9 mouse cellular contexts compared by ENCODE assay signal in genomic region chr4:123787191-123787985, GRCm38 (mm10). TPM values are rescaled to one million over a fixed set of nuclear protein-coding genes. Genes with fewer than 3 reads are reported as not detected.
DNase-seq lines count a peak whose midpoint lies in the region; ATAC-seq and TF ChIP-seq lines count a peak whose summit lies in the region.
"Had no signal": no experiment of that assay in that cellular context is flagged by ENCODE, and none has a peak within 500 bp of the region (broad histone marks: within the 10 kb centered on the region; RNA-seq: fewer than 3 reads in every experiment).

TSS of gene Rhbdl2 (plus strand) at chr4:123787874.

- no peak within 1 kb of the TSS for H3K27ac ChIP-seq in forebrain, embryonic 12.5 days
- H3K27ac ChIP-seq in heart, embryonic 16.5 days (ENCODE audit: low read length), result peak within 1 kb of the TSS; percentile 59
- H3K27ac ChIP-seq: macrophage had no signal

- TF ChIP-seq CTCF in lung, adult 2 months (IDR thresholded peaks at IDR 0.05; ENCODE audit: insufficient read depth, low read length), result no peak

- H3K9ac ChIP-seq in forebrain, embryonic 12.5 days, result 0 out of 2 replicates have a peak within 1 kb of the TSS, but pooled peaks have one; percentile 13
- H3K9ac ChIP-seq in heart, embryonic 16.5 days (ENCODE audit: low read length), result peak within 1 kb of the TSS; percentile 58

- no peaks in the 10 kb centered on the region for H3K27me3 ChIP-seq in forebrain, embryonic 12.5 days
- H3K27me3 ChIP-seq in heart, embryonic 16.5 days (ENCODE audit: control insufficient read depth, insufficient read depth, low read length), result no peaks in the 10 kb centered on the region

- peak; percentile 63 for DNase-seq in MN1 (ENCODE audit: low spot score)
- peak; percentile 34 for DNase-seq in cerebellum, adult 11 months
- DNase-seq in kidney, postnatal 10 days, result peak; percentile 87
- DNase-seq in lung, adult 2 months, result peak; percentile 34
- DNase-seq in right cerebral cortex, postnatal 14 days, result peak; percentile 53
- DNase-seq in thymus, postnatal 14 days, result no peak

- H3K4me3 ChIP-seq in forebrain, embryonic 12.5 days (replicated peaks), result no peak within 1 kb of the TSS
- peak within 1 kb of the TSS; percentile 33 for H3K4me3 ChIP-seq in heart, embryonic 16.5 days (ENCODE audit: low read length)
- H3K4me3 ChIP-seq in lung, adult 2 months (replicated peaks; ENCODE audit: extremely low read depth, low read depth, low read length), result no peak within 1 kb of the TSS

- no peaks in the 10 kb centered on the region for H3K9me3 ChIP-seq in forebrain, embryonic 12.5 days
- H3K9me3 ChIP-seq in heart, embryonic 16.5 days (replicated peaks; ENCODE audit: control insufficient read depth, low read length), result no peaks in the 10 kb centered on the region

- no peaks in the 10 kb centered on the region for H3K36me3 ChIP-seq in forebrain, embryonic 12.5 days (replicated peaks)
- H3K36me3 ChIP-seq in heart, embryonic 16.5 days (ENCODE audit: control insufficient read depth, insufficient read depth), result no peaks in the 10 kb centered on the region

- ATAC-seq in forebrain, embryonic 12.5 days (ENCODE audit: low FRiP score), result peak; percentile 63
- peak; percentile 95 for ATAC-seq in heart, embryonic 16.5 days (replicated peaks; ENCODE audit: extremely low read depth, insufficient read depth, low FRiP score)

- TF ChIP-seq POLR2A in lung, adult 2 months (IDR thresholded peaks at IDR 0.05; ENCODE audit: borderline replicate concordance, extremely low read depth, low read depth, low read length), result no peak

- peaks cover 8% of the 10 kb centered on the region for H3K4me1 ChIP-seq in forebrain, embryonic 12.5 days
- H3K4me1 ChIP-seq in heart, embryonic 16.5 days (ENCODE audit: control insufficient read depth, insufficient read depth, low read length), result peaks cover 13% of the 10 kb centered on the region
- H3K4me1 ChIP-seq in lung, adult 2 months (ENCODE audit: control insufficient read depth, insufficient read depth, low read length), result no peaks in the 10 kb centered on the region

- 28% methylated on average over 12 of the region's 12 CpGs for WGBS in forebrain, embryonic 12.5 days
- 23% methylated on average over 12 of the region's 12 CpGs for WGBS in heart, embryonic 16.5 days
- WGBS in lung, adult 2 months, result 24% methylated on average over 12 of the region's 12 CpGs

- H3K4me2 ChIP-seq in forebrain, embryonic 12.5 days, result peak within 1 kb of the TSS; percentile 19; the same call in 1 of the 2 replicates
- peak within 1 kb of the TSS; percentile 66 for H3K4me2 ChIP-seq in heart, embryonic 16.5 days (ENCODE audit: low read depth, low read length)

RNA-seq across cellular contexts. Expression of gene Rhbdl2, which starts in this region (rescaled TPM):
- polyA plus RNA-seq in forebrain, embryonic 12.5 days (2016; fragmentation: Nextera tagmentation; extraction: Ambion mirVana), result 0.88 and 1.0 TPM in 2 replicates
- polyA plus RNA-seq in heart, embryonic 16.5 days (2015; fragmentation: Nextera tagmentation; extraction: Ambion mirVana), result 3.4 and 4.1 TPM in 2 replicates
- 0.29 and 0.66 TPM in 2 replicates for polyA plus RNA-seq in lung, adult 2 months (2012; rRNA removed)
- polyA plus RNA-seq: macrophage had no signal

Comparison
In these comparisons a context has a peak if more than half of its experiments do, and no peak if none do; other contexts are left out.
1. Peak in DNase-seq in lung, adult 2 months; RNA of the gene not detected or under 1 TPM.